Mouse (Mus musculus): ENCODE data around the gene Mrgprg.

Mrgprg gene

DNA sequence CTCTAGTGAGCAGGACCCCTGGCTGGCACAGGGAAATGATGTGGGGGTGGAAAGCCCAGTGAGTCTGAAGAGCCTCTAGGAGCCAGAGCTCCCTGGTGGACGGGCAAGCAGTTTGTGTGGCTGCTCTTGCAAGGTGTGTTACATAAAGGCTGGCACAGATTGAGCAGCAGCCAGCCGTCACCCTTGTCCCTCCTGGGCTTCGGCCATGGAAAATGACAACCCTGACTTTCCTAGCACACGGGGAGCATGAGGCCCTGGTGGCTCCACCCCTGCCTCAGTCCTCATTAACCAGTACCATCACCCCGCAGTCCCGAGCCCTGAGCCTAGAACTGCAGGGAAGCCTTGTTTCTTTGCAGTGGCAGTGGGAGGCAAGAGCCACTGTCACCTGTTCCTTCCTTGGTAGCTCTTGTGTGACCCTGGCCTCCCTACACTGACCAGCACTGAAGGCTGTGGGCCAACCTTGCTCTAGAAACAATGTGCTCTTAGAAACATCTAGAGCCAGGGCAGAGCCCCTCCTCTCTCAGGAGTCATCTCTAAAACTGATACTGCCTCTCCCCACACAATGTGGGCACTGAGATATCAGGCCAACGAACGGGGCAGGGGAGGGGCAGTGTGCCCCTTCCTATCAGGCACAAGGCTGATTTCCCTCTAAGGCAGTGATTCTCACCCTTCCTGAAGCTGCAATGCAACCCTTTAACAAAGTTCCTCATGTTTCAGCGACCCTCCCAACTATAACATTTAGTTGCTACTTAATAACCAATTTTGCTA is 11.3 kb downstream of the Mrgprg start:
- in situ Hi-C loops (cut with MboI, MseI) = loop anchor here in 1 of 2 experiments (10.0 kb wide), 1 partner anchor 171 kb away; no protein-coding TSS in a partner anchor

DNA sequence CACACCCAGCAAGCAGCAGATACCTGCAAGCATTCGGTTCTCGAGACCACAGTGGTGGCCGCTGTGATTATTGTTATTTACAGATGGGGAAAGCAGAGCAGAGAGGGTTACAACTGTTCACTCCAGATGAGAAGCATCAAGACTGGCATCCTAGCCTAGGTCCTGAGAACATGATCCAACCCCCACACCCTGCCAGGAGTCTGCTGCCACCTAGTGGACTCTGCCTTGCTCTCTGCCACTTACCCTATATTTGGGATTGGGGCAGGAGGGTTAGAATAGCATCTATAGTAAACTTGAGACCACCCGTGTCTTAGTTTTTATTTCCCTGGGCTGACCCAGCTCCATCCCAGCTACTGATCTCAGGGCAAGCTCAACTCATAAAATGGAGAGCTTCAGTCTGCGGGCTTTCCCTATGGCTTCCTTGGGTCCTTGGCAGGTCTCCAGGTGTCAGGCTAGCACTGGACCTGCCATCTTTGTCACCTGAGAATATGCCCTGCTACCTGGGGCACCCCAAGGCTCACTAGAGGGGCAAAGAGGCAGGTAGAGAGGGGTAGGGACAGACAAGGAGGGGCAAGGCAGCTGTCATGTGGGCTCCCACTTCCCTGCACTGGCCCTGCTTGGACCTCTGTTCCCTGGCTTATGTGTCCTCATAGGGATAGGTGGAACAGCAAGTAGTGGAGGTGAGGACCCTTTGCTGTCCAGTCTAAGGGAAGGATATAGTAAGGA is 12.6 kb downstream of the Mrgprg start:
- in situ Hi-C loops (cut with MboI, MseI) = loop anchor here (5.0 to 10.0 kb wide), 3 partner anchors 47 to 172 kb away; no protein-coding TSS in a partner anchor

DNA sequence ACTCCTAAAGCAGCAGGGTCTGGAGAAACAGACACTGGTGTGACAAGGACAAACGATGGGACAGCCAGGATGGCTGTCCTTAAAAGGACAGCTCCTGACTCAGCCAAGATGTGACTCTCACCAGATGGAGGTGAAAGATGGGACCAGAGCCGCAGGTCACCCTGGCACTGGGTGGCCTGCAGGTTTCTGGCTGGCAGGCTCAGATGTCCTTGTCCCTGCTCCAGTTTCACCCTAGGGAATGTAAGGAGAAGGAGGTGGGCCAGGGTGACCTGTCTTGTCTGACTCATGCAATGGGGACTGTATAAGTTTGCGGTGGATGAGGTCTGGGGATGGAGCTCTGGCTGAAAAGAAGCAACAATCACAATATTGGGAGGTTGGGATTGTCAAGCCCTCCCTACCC is 14.2 kb downstream of the Mrgprg start:
- in situ Hi-C loops (cut with MboI, MseI) = loop anchor here (5.0 to 10.0 kb wide), 3 partner anchors 45 to 170 kb away; no protein-coding TSS in a partner anchor

DNA sequence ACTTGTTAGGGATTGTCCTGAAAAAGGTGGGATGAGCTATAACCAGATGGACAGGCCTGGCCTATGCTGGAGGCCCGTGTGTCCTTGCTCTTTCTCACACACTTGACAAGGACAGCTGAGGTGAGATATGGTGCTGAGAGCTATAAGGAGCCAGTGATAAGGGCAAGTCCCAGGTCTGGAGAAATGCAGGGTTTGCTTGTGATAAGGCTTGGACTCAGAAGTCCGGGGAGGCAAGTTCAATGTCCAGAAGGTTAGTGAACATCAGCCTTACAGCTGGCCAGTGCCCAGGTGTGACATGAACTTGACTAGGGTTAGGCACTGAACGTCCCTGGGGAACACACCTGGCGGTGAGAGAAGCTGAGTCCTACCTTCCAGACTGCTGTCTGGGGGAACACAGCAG is 14.7 kb downstream of the Mrgprg start:
- in situ Hi-C loops (cut with MboI, MseI) = loop anchor here (5.0 to 10.0 kb wide), 3 partner anchors 45 to 170 kb away; no protein-coding TSS in a partner anchor

DNA sequence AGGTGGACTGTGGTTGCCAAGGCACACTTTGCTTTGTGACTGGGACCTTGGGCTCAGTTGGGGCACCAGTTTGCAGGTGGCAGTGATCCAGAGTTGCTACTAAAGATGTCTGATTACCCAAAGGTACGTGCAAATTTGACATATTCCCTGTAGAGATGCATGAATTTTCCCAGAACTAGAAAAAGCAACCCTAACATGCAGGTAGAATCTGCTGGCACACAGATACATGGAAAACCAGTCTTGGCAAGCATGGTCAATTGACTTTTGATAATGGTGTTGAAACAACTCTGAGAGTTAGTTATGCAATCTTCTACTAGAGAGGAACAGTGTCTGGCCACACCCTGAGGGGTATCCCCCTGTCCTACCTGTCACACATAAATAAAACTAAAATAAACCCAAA is 15.4 kb downstream of the Mrgprg start:
- in situ Hi-C loops (cut with MboI, MseI) = loop anchor here (5.0 to 10.0 kb wide), 3 partner anchors 44 to 169 kb away; no protein-coding TSS in a partner anchor

DNA sequence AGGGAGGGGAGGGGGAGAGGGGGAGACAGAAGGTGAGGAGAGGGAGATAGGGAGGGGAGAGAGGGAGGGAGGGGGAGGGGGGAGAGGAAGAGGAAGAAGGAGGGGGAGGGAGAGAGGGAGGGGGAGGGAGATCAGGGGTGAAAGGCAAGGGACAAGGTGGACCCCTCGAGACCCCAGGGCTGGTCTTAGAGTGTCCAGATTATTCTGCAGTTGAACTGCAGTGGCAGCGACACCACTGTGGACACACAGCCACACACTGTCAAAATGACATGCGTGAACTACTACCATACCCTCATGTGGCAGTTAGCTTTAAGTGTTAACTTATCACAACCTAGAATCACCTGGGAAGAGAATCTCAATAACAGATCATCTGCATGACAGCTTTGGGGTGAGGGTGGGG is 17.7 kb downstream of the Mrgprg start:
- in situ Hi-C loops (cut with MboI, MseI) = no loop called here

DNA sequence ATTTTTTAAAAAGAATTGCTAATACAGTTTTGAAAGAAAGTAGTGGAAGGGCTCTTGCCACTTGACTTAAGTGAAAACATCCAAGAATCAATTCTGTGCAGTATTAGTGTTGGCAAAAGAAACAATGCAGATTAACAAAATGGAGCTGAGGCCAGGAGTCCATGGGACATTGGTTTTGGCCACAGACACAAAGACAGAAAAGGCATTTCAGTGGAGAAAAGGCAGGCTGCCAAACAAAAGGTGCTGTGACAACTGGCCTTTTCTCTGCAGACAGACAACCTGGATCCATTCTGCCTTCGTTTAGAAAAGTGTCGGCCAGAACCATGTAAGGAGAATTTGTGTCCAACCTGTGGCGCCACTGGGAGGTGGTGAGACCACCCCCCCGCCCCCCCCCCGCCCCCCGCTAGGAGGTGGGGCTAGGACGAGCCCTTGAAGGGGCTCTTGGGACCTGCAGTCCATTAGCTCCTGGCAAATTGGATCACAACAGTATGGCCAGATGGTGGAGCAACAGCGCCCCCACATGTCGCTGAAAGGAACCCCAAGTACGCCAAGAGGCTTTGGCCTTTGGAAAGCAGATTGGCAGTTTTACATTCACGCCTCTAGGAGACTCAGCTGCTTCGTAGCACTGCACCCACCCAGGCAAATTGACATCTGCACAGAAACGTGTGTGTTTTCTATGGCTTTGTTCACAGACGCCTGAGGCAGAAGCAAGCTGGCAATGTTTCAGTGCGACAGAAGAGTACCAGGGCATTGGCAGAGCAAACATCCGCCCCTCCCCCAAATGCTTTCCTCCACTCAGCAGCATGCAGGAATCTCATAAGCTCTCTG is 18.5 kb downstream of the Mrgprg start:
- in situ Hi-C loops (cut with MboI, MseI) = no loop called here

DNA sequence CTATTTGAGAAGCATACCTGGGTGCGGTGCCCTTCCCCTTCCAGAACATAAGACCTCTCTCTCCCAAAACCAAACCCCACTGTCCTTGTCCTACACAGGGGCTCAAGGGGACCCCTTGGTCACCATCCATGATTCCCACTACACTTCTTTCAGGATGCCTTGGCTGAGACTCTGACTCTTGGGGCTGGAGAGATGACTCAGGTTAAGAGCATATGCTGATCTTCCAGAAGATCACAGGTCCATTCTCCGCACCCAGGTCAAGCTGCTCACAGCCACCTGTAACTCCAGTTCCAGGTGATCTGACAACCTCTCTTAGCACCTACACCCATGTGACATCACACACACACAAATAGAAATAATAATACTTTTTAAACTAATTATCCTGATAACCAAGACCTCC is 26.1 kb downstream of the Mrgprg start:
- in situ Hi-C loops (cut with MboI, MseI) = no loop called here

DNA sequence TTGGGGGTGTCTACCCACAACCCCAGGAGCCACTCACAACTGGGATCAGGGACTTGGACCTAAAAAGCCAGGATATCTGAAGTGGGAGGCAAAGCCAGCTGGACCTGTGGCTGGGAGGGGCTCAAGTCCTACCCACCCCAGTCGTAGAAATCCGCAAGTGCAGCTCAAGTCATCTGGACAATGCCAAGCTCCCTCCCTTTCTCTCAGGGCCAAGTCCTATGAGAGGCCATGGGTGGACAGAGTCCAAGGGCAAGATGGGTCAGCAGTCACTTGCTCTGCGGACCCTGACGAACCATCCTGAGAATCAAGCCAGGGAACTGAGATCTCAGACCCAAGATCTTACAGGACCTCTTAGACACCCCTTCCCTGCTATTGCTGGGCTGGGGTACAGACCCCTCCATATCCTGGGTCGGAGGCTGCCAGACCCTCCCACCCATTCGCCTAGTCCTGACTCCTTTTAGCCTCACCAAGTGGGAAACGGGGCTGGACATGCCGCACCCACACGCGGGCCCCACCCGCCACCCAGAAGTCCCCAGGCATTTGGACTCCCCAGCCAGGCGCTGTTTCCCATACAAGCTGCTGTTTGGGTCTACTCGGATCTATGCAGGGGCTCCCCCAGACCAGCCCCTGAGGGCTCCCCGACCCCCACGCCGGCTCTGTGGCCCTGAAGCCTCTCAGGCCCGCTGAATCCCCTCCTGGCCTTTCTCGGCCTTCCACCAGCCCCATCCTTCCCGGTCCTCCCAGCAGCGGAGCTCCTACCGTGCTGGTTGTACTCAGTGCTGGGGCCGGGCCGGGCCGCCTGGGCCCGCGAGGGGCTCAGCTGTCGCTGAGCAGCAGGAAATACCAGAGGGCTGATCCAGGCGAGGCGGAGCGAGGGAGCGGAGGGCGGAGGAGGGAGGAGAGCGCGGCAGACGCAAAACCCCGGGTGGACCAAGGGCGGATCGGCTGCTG is 27.0 kb downstream of the Mrgprg start:
- in situ Hi-C loops (cut with MboI, MseI) = loop anchor here in 1 of 2 experiments (5.0 kb wide), 1 partner anchor 577 kb away; no protein-coding TSS in a partner anchor

DNA sequence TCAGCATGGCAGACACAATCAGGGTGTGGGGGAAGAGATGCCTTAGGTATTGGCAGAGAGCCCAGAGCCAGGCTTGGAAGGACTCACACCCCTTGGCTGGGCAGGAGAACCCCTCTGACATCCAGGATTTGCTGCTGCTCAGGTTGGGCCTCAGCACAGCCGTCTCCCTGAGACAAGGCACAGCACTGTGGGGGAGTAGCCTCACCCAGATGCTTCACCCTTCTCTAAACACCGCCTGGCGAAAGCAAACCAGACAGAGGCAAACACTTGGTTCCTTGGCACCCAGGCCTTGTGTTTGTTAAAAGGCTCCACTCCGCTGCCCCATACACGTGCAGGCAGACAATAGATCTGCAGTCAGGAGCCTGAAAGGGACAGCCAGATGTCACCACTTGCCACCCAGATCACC is 28.2 kb downstream of the Mrgprg start:
- in situ Hi-C loops (cut with MboI, MseI) = loop anchor here in 1 of 2 experiments (5.0 kb wide), 1 partner anchor 576 kb away; no protein-coding TSS in a partner anchor

DNA sequence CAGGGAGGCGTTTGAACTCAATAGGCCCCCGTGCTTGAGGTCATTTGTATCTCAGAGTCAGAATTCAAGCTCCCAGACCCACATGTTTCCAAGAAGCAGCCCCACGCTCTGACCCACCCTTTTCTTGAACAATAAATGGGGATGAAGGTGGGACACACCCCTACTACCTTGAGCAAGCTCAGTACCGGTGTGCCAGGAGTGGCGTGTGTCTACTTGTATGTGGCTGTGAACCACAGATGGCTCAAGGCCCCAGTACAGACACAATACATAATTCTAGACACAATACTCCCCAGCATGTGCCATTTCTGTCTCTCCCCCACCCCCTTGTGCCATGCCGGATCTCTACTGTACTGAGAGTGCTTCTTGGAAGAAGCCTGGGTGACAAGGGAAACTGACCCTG is 28.6 kb downstream of the Mrgprg start:
- in situ Hi-C loops (cut with MboI, MseI) = loop anchor here in 1 of 2 experiments (5.0 kb wide), 1 partner anchor 576 kb away; no protein-coding TSS in a partner anchor

DNA sequence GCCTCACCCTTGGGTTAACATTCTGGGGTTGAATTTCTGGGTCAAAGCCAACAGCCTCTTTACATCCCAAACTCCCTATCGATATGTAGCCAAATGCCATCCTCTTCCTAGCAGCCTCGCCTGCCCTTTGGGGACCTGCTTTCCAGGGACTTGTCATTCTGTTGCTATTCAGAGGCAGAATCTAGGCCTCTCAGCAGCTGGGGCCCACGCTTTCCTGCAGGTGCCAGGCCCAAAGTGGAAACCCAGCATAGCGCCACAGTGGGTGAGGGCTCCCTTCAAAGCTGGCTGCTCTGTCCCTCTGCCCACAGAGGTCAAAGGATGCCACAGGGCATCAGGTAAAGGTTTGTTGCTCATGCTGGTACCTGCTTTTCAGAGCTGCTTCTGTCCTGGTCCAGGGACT is 33.0 kb downstream of the Mrgprg start:
- in situ Hi-C loops (cut with MboI, MseI) = no loop called here

DNA sequence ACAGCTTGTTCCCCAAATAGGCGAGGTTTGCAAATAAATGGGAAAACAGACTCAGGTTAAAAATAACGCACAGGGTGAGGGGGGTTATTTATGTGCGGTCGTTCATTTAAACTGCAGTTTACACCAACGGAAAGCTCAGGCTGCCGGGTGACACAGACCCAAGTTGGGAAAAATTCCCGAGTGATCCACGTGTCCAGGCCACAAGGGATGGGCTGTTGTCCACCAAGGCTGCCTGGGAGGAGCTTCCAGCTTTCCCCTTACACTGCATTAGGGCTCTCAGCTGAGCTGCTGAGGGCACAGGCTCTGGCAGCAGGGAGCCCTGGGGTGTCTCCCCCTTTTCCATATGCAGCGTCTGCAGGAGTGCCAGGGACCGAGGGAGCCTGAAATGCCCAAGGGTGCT is 36.9 kb downstream of the Mrgprg start:
- in situ Hi-C loops (cut with MboI, MseI) = no loop called here

DNA sequence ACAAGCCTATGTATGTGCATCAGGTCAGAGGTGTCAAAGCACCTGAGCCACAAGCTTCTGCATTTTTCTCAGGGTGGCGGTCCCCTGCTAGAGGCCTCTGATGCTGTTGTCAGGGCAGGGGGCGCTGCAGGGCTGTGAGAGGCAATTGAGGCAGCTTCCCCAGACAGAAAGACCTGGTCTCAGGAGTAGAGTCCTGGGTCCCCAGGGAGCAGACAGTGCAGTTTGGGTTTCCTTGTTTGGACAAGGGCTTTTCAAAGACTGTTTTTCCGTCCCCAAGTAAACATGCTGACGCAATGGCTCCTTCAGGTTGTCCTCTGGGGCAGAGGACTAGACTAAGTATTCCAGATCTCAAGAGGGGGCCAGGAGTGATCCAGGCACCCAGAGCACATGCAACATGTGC is 40.4 kb downstream of the Mrgprg start:
- in situ Hi-C loops (cut with MboI, MseI) = no loop called here

DNA sequence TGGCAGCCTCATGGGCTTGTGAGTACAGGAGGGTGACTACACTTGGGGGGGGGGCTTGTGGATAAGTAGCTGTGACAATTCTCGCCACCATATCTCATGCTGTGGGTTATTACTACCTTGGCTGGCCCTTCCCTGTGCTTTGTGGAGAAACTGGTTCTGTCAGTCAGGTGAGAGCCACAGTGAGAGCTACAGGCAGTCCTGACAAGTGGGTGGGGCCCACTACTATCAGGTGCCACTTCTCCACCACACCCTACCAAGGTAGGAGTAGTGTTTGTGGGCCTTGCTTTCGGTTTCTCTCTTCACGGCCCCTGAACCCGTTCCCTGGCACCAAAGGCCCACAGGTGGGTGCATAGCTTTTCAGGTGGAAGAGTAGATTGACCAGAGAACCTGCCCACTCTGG is 43.0 kb downstream of the Mrgprg start:
- in situ Hi-C loops (cut with MboI, MseI) = no loop called here

DNA sequence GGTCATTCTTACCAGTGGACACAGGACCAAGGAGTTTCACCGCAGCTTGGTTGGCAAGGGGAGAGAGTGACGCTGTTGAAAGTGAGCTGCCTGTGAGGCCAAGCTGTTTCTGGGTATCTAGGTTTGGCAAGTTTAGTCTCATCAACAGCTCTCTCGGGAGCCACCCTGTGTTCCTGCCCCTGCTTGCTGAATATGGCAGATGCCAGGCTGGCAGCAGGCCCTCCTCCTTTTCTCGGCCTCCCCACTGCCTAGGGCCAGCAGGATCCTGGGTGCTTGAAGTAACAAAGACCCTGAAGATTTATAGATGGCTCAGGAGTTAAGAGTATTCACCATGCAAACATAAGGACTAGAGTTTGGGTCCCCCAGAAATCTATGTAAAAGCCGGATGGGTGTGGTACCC is 44.1 kb downstream of the Mrgprg start:
- in situ Hi-C loops (cut with MboI, MseI) = no loop called here

DNA sequence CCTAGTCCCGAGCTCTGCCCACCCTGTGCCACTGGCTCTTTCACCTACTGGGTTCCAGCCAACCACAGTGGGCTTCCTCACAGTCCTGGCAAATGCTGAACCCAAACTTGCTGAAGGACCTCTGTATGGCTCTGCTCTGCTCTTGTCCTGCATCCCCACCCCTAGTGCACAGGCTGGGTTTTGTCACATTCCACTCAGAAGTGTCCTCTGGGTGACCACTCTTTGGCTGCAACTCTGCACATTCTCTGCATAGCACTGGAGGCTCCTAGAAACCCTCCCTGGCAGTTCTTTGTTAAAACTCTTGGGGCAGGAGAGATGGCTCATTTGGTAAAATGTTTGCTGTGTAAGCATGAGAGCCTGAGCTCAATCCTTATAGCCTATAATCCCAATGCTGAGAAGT is 49.0 kb downstream of the Mrgprg start:
- in situ Hi-C loops (cut with MboI, MseI) = loop anchor here in 1 of 2 experiments (10.0 kb wide), 1 partner anchor 1233 kb away; no protein-coding TSS in a partner anchor
